Mouse (Mus musculus): ENCODE measurements around the gene Mal.
A peak's percentile ranks its signal among the peaks of the same experiment; 100 is the strongest.

Gene Mal

DNA sequence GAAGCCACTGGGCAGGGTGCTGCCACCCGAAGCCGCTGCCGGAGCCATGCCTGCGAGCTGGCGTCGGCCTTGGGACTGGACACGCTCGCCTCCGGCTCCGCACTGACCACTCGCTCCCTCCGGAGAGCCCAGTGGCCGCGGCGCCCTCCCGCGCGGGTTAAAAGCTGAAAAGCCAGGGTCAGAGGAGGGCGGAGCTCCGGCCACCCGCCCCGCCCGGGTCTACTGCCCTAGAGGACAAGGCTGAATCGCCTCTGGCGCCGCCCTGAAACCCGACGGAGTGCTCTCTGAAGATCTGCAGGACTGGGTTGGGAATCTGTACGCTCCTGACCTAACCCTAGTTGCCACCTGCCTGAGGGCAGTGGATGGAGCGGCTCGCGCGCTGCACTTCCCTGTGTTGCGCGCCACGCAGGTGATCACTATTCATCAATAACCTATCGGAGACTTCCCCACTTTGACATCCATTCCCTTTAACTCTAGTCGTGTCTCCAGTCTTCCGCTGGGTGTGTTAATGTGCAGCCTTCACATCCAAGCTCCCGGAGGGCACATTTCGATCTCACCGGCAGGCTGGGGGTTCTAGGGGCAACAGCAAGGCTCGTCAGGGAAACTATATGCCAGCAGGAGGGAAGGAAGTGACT, at the start of gene Mal:
TSS of gene Mal (minus strand) at position 610 of the 635 bp plus-strand sequence.
- H3K36me3 ChIP-seq (ENCODE audit: control insufficient read depth, insufficient read depth, low read length, poor library complexity, severe bottlenecking): no peaks in the 10 kb centered on the region
- no peaks in the 10 kb centered on the region for H3K27me3 ChIP-seq (ENCODE audit: control insufficient read depth, insufficient read depth, low read length, poor library complexity, severe bottlenecking)
- DNase-seq (ENCODE audit: low read depth, low spot score): no peak

DNA sequence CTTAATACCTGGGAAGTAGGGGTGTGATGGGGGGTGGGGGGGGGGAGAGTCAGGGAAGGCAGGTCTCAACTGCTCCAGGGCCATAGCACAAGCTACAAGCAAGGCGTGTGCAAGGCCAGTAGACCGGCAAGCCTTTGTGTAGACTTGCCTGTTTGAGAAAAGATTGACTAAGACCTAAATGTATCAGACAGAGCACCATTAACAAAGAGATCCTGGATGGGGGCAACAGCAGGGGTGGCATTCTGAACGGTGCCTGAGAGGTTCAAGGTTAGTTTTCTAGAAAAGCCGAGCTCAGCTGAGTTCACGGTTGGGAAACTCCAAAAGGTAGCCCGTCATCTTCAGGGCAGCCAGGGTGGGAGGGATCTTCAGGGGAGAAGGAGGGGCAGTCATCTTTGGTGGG, 48.8 kb upstream of the Mal start:
- Histone ChIP-seq H3K36me3 (ENCODE audit: control insufficient read depth, insufficient read depth, low read length, poor library complexity, severe bottlenecking) (no peaks in the 10 kb centered on the region), H3K27me3 (ENCODE audit: control insufficient read depth, insufficient read depth, low read length, poor library complexity, severe bottlenecking) (no peaks in the 10 kb centered on the region)
- no peak for DNase-seq (ENCODE audit: low read depth, low spot score)

DNA sequence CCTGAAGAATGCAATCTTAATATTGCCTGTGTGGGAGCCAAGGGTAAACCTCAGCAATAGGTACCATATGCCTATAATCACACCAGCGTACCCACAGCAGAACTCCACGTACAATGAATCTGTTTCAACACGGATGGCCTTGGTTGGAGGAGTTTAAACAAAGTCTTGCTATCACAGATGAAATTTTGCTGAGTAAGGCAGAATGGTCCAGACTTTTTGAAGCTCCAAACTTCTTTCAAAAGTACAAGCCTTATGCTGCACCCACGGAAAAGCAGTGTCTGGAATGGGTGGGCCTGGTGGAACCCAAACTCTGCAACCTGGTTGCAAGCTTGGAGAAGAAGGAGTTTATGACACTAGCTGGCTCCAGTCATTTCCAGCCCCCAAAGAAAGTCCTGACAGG, 32.7 kb upstream of the Mal start:
- no peak for DNase-seq (ENCODE audit: low read depth, low spot score)
- H3K27me3 ChIP-seq (ENCODE audit: control insufficient read depth, insufficient read depth, low read length, poor library complexity, severe bottlenecking): no peaks in the 10 kb centered on the region
- H3K36me3 ChIP-seq (ENCODE audit: control insufficient read depth, insufficient read depth, low read length, poor library complexity, severe bottlenecking): no peaks in the 10 kb centered on the region

DNA sequence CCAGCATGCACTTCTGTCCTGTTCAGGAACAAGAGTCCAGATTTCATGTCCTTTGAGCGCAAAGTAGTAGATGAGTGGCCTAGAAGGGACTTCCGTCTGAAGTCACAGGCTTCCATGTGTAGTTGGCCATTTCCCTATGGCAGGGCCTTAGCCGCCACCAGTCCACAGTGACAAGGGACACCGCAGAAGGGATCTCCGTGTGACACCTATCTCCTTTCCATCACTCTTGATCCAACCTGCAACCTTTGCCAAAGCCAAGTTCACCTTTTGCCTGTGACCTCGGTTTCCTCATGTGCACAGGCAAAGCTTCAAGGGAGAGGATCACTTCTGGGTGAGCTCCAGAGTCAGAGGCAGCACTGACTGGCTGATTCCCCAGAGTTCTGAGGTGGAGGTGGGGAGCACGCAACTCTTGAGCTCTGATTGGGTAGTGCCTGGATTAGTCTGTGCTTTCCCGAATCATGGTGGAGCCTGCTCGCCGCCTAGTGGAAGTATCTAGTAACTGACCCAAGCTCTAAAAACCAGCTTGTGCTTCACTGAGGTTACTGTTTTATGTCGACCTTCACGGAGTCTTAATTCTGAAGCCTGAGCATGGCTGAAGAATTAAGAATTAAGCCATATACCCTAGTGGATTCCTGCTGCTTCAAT, 27.3 kb upstream of the Mal start:
- Histone ChIP-seq H3K27me3 (ENCODE audit: control insufficient read depth, insufficient read depth, low read length, poor library complexity, severe bottlenecking) (no peaks in the 10 kb centered on the region), H3K36me3 (ENCODE audit: control insufficient read depth, insufficient read depth, low read length, poor library complexity, severe bottlenecking) (no peaks in the 10 kb centered on the region)
- DNase-seq (ENCODE audit: low read depth, low spot score): peak; percentile 55

DNA sequence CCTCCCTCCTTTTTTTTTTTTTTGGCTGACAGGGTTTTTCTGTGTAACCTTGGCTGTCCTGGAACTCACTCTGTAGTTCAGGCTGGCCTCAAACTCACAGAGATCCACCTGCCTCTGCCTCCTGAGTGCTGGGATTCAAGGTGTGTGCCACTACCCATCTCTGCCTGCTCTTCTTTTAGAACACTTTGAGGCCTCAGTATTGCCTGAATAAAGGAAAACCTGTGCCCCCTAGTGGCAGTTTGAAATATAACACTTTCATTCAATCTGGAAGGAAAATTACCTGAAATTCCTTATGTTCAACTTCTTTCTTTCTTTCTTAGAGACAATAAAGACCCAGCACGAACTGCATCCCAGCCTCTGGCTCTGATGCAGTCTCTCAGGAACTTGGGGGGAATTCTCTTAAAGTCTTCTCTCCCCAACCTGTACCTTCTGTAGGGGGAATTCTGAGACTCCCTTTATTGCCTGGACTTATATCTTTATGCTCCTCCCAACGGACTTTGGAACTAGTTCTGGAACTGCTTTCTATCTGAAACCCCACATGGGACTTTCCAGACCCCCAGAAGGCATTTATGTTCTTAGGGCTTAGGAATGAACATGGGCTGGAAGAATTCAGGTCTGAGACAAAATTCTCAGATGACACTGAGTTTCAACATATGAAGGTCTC, 11.5 kb upstream of the Mal start:
- peak; percentile 48 for DNase-seq (ENCODE audit: low read depth, low spot score)

DNA sequence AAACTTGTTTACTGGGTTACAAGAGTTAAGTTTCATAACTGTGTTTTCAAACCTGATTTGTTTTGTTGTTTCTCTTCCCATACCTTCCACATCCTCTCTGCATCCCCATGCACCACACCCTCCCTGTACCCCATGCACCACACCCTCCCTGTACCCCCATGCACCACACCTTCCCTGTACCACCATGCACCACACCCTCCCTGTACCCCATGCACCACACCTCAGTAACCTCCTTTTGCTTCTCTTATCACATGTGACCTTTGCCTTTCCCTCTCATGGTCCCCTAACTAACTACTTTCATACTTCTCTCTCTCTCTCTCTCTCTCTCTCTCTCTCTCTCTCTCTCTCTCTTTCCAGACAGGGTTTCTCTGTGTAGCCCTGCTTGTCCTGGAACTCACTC, 10.5 kb upstream of the Mal start:
- H3K27me3 ChIP-seq (ENCODE audit: control insufficient read depth, insufficient read depth, low read length, poor library complexity, severe bottlenecking): peaks cover 1% of the 10 kb centered on the region; the same call in 1 of the 2 replicates
- no peaks in the 10 kb centered on the region for H3K36me3 ChIP-seq (ENCODE audit: control insufficient read depth, insufficient read depth, low read length, poor library complexity, severe bottlenecking)
- no peak for DNase-seq (ENCODE audit: low read depth, low spot score)

More for the DNA sequence above, 11.5 kb upstream of the Mal start:
- no peaks in the 10 kb centered on the region for H3K36me3 ChIP-seq (ENCODE audit: control insufficient read depth, insufficient read depth, low read length, poor library complexity, severe bottlenecking)
- H3K27me3 ChIP-seq (ENCODE audit: control insufficient read depth, insufficient read depth, low read length, poor library complexity, severe bottlenecking): peaks cover 1% of the 10 kb centered on the region; the same call in 1 of the 2 replicates

DNA sequence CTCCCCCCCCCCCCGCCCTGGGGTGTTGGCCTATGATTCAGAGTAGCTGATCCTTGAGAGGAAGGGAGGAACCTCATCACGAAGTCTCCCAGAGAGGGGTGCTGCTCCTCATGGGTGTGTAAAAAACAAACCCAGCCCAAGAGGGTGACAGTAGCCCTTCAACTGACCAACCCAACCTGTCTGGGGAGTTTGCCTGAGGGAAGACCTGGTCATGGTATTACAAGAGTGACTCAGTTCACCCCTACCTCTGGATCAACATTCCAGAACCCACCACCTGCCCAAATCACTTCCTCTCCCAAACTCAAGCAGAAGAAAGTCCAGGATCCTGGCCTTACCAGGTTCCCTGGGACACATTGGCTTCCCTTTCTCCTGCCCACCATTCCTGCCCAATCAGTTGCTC, 6.2 kb upstream of the Mal start:
- DNase-seq (ENCODE audit: low read depth, low spot score): no peak
- Histone ChIP-seq H3K36me3 (ENCODE audit: control insufficient read depth, insufficient read depth, low read length, poor library complexity, severe bottlenecking) (no peaks in the 10 kb centered on the region), H3K27me3 (ENCODE audit: control insufficient read depth, insufficient read depth, low read length, poor library complexity, severe bottlenecking) (no peaks in the 10 kb centered on the region)

DNA sequence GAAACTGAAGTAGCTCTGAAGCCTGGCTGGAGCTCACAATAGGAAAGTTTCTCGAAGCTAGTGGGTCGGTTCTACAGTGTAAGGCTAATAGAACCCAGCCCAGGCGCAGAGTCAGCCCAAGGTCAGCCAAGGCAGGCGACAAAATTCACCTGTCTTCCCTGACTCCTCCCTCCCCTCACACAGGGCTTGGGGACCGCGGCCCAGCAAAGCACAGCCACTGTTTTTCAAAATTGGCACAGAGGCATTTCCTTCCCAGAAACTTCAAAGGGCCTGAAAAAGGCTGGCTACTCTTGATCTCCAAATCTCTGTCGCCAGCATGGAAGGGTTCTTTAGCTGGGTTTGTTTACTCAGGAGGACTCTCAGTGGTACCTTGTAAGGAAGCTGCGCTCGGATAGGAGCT, 1.1 kb downstream of the Mal start:
- H3K27me3 ChIP-seq (ENCODE audit: control insufficient read depth, insufficient read depth, low read length, poor library complexity, severe bottlenecking): no peaks in the 10 kb centered on the region
- H3K36me3 ChIP-seq (ENCODE audit: control insufficient read depth, insufficient read depth, low read length, poor library complexity, severe bottlenecking): no peaks in the 10 kb centered on the region
- DNase-seq (ENCODE audit: low read depth, low spot score): no peak

DNA sequence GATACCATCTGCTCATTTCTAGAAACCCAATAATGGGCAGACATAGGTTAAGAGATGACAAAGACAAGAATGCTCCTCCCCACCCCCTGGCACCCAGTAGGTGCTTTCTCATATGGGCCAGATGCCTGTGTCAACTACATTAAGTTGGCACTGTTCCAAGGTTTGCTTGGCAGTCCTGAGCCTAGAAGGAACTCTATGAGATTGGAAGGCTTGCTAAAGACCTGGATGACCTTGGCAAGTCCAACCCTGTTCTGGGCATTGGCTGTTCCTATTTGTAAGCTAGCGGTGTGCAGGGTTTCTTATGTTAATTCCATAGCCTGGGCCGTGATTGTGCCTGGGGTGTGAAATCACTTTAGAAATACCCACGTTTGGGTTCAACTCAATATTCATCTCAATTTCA, 1.7 kb downstream of the Mal start:
- Histone ChIP-seq H3K27me3 (ENCODE audit: control insufficient read depth, insufficient read depth, low read length, poor library complexity, severe bottlenecking) (no peaks in the 10 kb centered on the region), H3K36me3 (ENCODE audit: control insufficient read depth, insufficient read depth, low read length, poor library complexity, severe bottlenecking) (no peaks in the 10 kb centered on the region)
- no peak for DNase-seq (ENCODE audit: low read depth, low spot score)

DNA sequence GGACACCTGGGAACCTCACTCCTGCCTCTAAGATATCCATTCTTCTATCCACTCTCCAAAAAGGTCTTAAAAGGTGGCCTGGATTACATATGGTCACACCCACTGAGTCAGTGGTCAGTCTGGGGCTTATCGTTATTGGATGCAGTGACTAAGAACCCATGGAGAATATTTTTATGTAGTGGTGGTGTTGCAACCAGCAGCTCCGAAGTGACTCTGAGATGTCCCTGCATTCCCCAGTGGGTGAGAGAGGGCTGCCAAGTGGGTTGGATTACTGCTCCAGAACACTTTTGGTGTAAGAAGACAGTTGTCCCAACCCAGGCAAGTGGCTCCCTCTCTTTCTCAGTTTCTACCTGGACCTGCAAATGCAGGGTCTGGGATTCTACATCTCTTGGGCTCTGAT, 3.7 kb downstream of the Mal start:
- Histone ChIP-seq H3K36me3 (ENCODE audit: control insufficient read depth, insufficient read depth, low read length, poor library complexity, severe bottlenecking) (no peaks in the 10 kb centered on the region), H3K27me3 (ENCODE audit: control insufficient read depth, insufficient read depth, low read length, poor library complexity, severe bottlenecking) (no peaks in the 10 kb centered on the region)
- no peak for DNase-seq (ENCODE audit: low read depth, low spot score)

DNA sequence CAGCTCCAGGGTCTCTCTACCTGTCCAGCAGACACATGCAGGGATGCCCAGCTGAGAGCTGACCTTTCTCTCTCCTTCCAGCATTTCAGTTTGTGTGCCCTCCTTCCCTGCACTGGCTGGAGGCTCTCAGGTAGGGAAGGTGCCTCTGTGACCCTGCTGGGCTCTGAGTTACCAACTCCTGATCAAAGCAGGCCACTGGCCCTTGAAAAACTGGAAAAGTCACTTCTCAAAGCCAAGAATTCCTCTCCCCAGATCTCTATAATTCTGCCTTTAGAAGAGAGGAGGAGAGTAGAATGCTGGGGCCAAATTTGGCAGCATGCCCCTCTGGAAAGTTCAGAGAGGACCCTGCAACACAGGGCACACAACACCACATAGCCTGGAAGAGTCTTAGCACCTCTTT, 4.2 kb downstream of the Mal start:
- no peaks in the 10 kb centered on the region for H3K36me3 ChIP-seq (ENCODE audit: control insufficient read depth, insufficient read depth, low read length, poor library complexity, severe bottlenecking)
- no peak for DNase-seq (ENCODE audit: low read depth, low spot score)
- no peaks in the 10 kb centered on the region for H3K27me3 ChIP-seq (ENCODE audit: control insufficient read depth, insufficient read depth, low read length, poor library complexity, severe bottlenecking)

DNA sequence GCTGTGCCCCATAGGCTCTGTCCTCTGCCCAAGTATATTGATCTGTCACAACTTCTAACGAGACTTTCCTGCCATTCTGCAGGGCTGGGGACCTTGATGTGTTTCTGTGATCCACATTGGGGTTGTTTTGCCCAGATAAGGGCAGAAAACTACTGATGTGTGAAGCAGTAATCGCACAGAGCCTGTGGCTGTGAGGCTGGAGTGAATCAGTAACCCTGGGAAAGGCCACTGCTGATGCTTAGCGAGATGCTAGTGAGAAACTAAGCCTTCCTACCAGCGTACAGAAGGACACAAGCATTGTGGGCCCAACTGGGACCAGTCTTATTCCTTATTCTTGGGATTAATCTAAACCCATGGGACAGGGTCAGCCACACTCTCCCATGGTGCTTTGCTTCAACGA, 4.9 kb downstream of the Mal start:
- no peaks in the 10 kb centered on the region for H3K36me3 ChIP-seq (ENCODE audit: control insufficient read depth, insufficient read depth, low read length, poor library complexity, severe bottlenecking)
- H3K27me3 ChIP-seq (ENCODE audit: control insufficient read depth, insufficient read depth, low read length, poor library complexity, severe bottlenecking): no peaks in the 10 kb centered on the region
- DNase-seq (ENCODE audit: low read depth, low spot score): no peak

DNA sequence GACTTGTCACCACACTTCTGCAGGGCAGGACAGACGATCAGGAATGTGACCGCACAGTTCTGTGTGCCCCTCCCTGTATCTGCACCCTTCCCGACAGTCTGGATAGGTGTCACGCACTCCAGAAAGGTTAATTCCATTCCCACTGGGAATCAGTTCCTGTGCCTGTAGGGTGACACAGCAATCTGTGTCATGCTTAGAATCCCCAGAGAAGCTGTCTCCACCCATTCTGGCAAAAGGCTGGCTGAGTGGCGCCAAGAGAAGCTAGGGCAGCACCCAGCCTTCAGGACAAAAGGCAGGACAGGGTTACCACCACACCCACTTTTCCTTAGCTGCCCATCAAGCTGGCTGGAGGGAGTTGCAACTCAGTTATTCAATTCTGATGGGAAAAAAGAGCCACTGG, 6.6 kb downstream of the Mal start:
- no peak for DNase-seq (ENCODE audit: low read depth, low spot score)
- Histone ChIP-seq H3K27me3 (ENCODE audit: control insufficient read depth, insufficient read depth, low read length, poor library complexity, severe bottlenecking) (no peaks in the 10 kb centered on the region), H3K36me3 (ENCODE audit: control insufficient read depth, insufficient read depth, low read length, poor library complexity, severe bottlenecking) (no peaks in the 10 kb centered on the region)

DNA sequence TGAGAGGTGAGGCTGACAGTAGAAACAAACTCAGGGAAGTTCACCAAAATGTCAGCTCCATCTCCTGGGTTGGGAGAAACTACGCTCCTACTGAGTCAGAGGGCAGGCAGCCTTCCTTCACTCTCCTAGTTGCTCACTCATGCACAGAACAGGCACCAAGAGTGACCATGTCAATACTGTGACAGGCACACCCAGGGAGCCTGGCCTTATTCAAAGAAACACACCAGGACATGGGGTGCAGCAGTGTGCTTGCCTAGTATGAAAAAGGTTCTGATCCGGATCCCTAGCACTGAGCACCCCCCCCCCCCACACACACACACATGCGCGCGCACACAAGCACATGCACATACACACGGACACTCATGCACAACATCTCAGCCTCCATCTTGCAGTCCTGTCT, 8.3 kb downstream of the Mal start:
- H3K27me3 ChIP-seq (ENCODE audit: control insufficient read depth, insufficient read depth, low read length, poor library complexity, severe bottlenecking): no peaks in the 10 kb centered on the region
- DNase-seq (ENCODE audit: low read depth, low spot score): no peak
- H3K36me3 ChIP-seq (ENCODE audit: control insufficient read depth, insufficient read depth, low read length, poor library complexity, severe bottlenecking): no peaks in the 10 kb centered on the region

DNA sequence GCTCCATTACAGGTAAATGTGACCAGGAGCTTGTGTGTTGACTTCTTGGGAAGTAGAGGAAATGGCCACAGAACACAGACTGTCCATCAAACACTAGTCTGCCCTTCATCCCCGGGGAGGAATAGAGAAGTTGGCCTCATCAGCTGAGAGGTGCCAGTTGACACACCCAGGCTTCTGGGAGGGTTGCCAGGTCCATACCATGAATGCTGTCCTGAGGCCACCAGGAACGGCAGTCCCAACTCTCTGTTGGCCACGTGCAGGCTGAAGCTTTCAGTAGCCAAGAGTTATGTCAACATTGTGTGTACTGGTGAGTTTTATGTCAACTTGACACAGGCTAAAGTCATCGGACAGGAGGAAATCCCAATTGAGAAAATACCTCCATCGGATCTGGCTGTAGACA, 9.6 kb downstream of the Mal start:
- Histone ChIP-seq H3K27me3 (ENCODE audit: control insufficient read depth, insufficient read depth, low read length, poor library complexity, severe bottlenecking) (no peaks in the 10 kb centered on the region), H3K36me3 (ENCODE audit: control insufficient read depth, insufficient read depth, low read length, poor library complexity, severe bottlenecking) (no peaks in the 10 kb centered on the region)
- DNase-seq (ENCODE audit: low read depth, low spot score): no peak

Measured in splenic B cell, adult 2 months (primary cell).